Mouse (Mus musculus): ENCODE measurements around the gene Comt.

The Comt gene

DNA sequence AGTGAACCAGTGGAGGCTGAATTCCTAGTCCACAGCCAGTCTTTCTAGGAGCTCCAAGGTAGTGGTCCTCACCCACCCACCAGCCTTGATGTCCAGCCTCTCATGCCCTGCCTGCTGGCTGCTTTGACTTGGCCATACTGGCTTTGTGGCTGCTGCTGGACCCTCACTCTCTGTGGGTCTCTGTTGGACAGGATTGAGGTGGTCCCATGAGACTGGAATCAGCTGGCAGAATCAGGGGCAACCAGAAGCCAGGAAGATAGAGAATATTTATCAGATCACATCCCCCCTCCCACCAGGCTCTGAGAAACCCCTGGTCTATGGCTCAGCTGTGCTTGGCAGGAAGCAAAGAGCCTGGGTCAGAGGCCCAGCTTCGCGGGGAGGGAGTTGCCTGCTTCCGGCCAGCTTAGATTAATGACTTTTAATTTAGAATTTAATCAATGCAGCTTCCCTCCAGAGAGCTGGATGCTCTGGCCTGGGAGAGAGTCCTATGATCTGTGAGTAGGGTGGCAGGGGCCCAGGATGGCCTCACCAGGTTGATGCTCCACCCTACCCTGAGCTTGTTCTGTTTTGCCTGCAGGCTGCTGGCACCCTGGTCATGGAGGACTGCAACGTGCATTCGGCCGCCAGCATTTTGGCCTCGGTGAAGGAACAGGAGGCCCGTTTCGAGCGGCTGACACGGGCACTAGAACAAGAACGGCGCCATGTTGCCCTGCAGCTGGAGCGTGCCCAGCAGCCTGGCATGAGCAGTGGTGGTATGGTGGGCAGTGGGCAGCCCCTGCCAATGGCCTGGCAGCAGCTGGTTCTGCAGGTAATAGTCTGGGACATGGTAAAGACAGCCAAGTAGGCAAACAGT lies 37.8 kb downstream of the Comt start:
- DNase-seq (ENCODE audit: low spot score) = no peak

DNA sequence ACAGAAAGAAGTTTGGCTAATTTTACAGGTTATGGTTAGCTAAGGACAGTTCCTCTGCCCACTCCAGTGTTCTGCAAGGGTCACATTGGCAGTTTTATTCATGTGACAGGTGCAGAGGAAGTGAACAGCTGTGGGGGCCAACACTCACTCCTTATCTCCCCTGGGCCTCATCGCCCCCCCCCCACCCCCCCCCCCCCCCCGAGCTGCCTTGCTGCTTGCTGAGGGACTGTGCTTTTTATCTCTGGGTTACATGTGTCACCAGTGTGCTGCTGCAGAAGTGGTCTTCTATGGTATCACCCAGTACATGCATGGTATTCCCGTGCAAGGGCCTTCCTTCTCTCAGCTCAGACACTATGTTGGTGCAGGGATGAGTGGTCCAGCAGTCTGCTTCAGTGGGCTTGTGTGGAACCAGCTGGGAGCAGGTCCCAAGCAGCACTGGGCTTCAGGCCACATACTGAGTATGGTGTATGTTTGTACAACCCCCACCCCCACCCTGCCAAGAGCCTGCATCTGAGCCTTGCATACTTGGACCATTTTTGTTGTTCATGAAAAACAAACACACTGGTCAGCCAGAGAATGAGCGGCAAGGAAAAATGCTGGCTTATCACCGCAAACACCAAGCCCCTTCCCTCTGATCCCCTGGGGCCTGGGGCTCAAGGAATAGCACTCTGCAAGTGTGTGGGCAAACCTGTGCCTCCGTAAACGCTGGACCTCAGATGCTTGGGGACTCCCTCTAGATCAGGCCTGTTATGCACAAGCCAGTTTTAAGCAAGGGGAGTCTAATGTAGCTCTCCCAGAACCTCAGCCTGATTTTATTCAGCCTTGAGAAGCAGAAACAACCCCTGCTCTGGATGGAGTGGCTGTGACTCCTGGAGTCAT lies 38.7 kb downstream of the Comt start:
- DNase-seq (ENCODE audit: low spot score) = no peak

GRCm38 (mm10) chr16:18386972-18387371 lies 39.7 kb downstream of the Comt start:
- no peak for DNase-seq (ENCODE audit: low spot score)

GRCm38 (mm10) chr16:18386451-18386850 lies 40.2 kb downstream of the Comt start:
- no peak for DNase-seq (ENCODE audit: low spot score)

DNA sequence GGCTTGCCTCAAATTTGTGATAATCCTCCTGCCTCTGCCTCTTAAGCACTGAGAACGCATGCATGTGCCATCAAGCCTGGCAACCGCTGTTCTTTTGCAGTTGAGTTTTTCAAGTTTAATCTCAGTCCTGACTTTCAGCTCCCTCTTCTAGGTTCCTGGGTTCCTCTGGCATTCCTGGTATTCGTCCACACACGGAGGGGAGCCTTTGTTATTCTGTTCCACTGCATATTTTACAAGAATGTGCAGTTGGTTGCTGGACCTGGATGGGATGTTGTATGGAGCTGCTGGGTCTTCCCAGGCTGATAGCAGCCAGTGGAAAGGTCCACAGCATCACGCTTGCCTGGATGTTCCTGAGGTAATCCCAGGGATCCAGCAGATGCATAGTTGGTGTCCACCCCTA lies 41.2 kb downstream of the Comt start:
- DNase-seq (ENCODE audit: low spot score) = no peak

DNA sequence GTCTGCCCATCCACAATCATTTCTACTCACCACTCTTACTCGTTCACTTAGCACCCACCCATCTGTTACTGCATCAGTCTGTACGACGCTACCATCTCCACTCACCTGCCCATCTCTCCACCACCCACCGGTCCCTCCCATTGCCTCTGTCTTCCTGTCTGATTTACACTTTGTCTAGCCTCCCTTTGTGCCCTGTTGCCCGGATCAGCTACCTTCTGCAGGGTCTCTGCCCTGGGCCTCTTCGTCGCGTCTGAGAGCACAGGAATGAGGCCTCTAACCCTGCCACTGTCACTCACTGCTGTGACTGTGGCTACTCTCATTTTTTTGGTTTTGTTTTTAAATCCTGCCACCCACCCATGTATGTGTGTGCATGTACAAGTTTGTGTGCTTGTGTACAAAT lies 42.0 kb downstream of the Comt start:
- DNase-seq (ENCODE audit: low spot score) = no peak

- no peak for DNase-seq (ENCODE audit: low spot score)
These were observed 42.4 kb downstream of the Comt start for GRCm38 (mm10) chr16:18384211-18384610.

GRCm38 (mm10) chr16:18383756-18384155 lies 42.9 kb downstream of the Comt start:
- no peak for DNase-seq (ENCODE audit: low spot score)

GRCm38 (mm10) chr16:18383045-18383726 lies 43.5 kb downstream of the Comt start:
- DNase-seq (ENCODE audit: low spot score) = no peak

GRCm38 (mm10) chr16:18381621-18382258 lies 44.9 kb downstream of the Comt start:
- DNase-seq (ENCODE audit: low spot score) = no peak

- DNase-seq (ENCODE audit: low spot score) = no peak
These were observed 46.1 kb downstream of the Comt start for GRCm38 (mm10) chr16:18380495-18381063.

DNA sequence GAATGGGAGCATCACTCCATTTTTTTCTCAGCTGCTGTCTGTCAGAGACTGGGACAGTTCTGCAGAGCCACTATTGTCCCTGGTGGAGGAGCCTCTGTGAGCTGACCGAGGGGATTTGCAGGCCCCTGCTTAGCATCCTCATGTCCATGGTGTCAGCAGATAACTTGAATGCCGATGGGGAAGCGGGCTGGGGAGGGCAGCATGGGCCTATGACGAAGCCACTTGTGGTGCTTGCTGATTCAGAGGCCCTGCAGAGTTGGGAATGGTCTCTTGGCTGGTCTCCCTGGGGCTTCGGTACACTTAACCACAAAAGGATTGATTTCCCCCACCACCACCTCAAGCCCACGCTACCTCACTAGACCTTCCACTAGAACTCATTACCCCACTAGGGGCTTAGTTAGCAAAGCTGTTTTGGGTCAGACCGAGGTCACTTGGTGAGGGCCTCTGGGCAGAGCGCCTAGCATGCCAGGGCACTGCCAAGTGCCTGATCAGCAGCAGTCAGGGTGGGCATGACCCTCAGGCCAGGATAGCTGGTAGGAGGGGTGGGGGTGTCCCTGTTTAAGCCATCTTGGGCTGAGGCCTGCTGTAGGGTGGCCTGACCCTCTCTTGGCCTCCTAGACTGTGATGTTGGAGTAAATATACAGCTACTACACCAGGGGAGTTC lies 47.2 kb downstream of the Comt start:
- DNase-seq (ENCODE audit: low spot score) = no peak

DNA sequence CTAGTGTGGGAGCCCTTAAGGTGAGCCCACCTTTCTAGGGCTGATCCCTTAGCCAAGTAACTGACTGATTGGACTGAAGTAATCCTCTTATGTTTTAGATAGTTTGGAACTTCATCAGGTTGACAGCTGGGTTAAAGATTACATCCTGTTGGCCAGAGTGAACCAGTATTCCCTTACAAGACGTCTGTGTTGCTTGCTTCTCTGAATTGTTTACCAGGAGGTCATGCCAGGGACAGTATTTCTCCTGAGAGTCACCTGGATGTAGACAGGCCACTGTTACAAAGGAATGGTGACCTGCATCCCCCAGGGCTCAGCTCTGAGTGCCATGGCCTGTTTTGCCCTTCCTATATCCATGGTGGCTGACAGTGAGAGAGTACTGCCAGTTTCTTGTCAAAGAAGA lies 48.2 kb downstream of the Comt start:
- DNase-seq (ENCODE audit: low spot score) = no peak

GRCm38 (mm10) chr16:18377203-18377602 lies 49.4 kb downstream of the Comt start:
- DNase-seq (ENCODE audit: low spot score) = no peak

GRCm38 (mm10) chr16:18376297-18376954 lies 50.2 kb downstream of the Comt start:
- no peak for DNase-seq (ENCODE audit: low spot score)

DNA sequence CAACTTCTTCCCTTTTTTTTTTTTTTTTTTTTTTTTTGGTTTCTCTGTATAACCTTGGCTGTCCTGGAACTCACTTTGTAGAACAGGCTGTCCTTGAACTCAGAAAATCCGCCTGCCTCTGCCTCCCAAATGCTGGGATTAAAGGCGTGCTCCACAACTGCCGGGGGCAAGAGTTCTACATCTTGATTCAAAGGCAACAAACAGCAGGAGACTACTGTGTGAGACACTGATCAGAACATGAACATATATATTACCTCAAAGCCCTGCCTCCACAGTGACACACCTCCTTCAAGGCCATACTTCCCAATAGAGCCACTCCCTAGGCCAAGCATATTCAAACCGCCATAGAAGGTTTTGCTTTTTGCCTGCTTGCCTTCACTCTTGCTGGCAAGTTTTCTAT lies 53.0 kb downstream of the Comt start:
- DNase-seq (ENCODE audit: low spot score) = no peak

DNA sequence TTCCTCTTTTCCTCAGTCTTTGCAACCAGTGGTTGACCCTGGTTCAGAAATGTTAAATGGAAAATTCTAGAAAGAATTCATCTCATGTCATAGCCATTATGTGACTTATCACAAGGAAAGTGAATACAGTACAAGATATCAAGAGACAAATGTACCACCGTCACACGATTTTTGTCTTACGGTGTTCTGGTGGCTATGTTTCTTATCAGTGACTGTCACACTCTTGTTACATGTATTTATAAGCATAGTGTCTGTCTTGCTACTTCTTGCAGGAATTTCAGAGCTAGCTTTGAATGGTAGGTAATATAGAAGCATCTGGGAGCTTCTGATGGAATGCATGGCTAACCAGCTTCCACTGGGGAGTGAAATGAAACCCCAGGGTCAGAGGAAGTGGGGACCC lies 56.5 kb downstream of the Comt start:
- no peak for DNase-seq (ENCODE audit: low spot score)

- DNase-seq (ENCODE audit: low spot score) = no peak
These were observed 59.8 kb downstream of the Comt start for GRCm38 (mm10) chr16:18366849-18367248.

GRCm38 (mm10) chr16:18362948-18363347 lies 63.7 kb downstream of the Comt start:
- DNase-seq (ENCODE audit: low spot score) = no peak

GRCm38 (mm10) chr16:18360151-18360805 lies 66.4 kb downstream of the Comt start:
- no peak for DNase-seq (ENCODE audit: low spot score)

Data from urinary bladder, postnatal 25 days (tissue).